Mouse (Mus musculus) gastrocnemius, postnatal 14 days (tissue): ENCODE data around the gene Vcam1. TPM values are rescaled to one million over a fixed set of nuclear protein-coding genes. Genes with fewer than 3 reads are reported as not detected.

Source experiments
- DNase-seq: peaks from one replicate; pipeline ENCODE4 v3.0.0; 2021; ENCODE audit warnings: mixed read lengths
- intact Hi-C: fragments of 180-260 bp; cut with DNase I; formaldehyde crosslinking; loops from one replicate; pipeline ENCODE4 v1.15.1; 2025; ENCODE audit warnings: low total_unique reads
- total RNA-seq, 2 experiments: library from RNA; stranded (reverse); gene quantifications; 2 replicates each; pipeline ENCODE4 v1.2.3; 2021

The Vcam1 gene
- total RNA-seq, 2 experiments from 2014 or later = 5.3 to 6.3 TPM

- DNase-seq = no peak
- intact Hi-C loops = no loop called here
These were observed 930 bp downstream of the Vcam1 start for GRCm38 (mm10) chr3:116128311-116129204.

- no peak for DNase-seq
- intact Hi-C loops = no loop called here
These were observed 1.7 kb downstream of the Vcam1 start for GRCm38 (mm10) chr3:116127836-116128235.

- intact Hi-C loops = no loop called here
- DNase-seq = no peak
These were observed 2.2 kb downstream of the Vcam1 start for GRCm38 (mm10) chr3:116127281-116127680.

GRCm38 (mm10) chr3:116126508-116127190, 2.8 kb downstream of the Vcam1 start:
- intact Hi-C loops = no loop called here
- no peak for DNase-seq

GRCm38 (mm10) chr3:116126070-116126469, 3.4 kb downstream of the Vcam1 start:
- intact Hi-C loops = no loop called here

GRCm38 (mm10) chr3:116123827-116124226, 5.7 kb downstream of the Vcam1 start:
- no peak for DNase-seq
- intact Hi-C loops = no loop called here

More at GRCm38 (mm10) chr3:116126070-116126469, 3.4 kb downstream of the Vcam1 start:
- no peak for DNase-seq

GRCm38 (mm10) chr3:116122696-116123095, 6.8 kb downstream of the Vcam1 start:
- DNase-seq = no peak
- intact Hi-C loops = no loop called here

GRCm38 (mm10) chr3:116121026-116121425, 8.5 kb downstream of the Vcam1 start:
- intact Hi-C loops = no loop called here
- DNase-seq = no peak

- intact Hi-C loops = no loop called here
These were observed 9.1 kb downstream of the Vcam1 start for GRCm38 (mm10) chr3:116120391-116120790.

GRCm38 (mm10) chr3:116119162-116119561, 10.3 kb downstream of the Vcam1 start:
- intact Hi-C loops = no loop called here
- no peak for DNase-seq

More at GRCm38 (mm10) chr3:116120391-116120790, 9.1 kb downstream of the Vcam1 start:
- no peak for DNase-seq

- intact Hi-C loops = no loop called here
- no peak for DNase-seq
These were observed 12.4 kb downstream of the Vcam1 start for GRCm38 (mm10) chr3:116117046-116117445.

GRCm38 (mm10) chr3:116114249-116115188, 15.0 kb downstream of the Vcam1 start:
- intact Hi-C loops = no loop called here
- peak; percentile 49 for DNase-seq

- no peak for DNase-seq
- intact Hi-C loops = no loop called here
These were observed 15.8 kb downstream of the Vcam1 start for GRCm38 (mm10) chr3:116113443-116114241.

GRCm38 (mm10) chr3:116112816-116113405, 16.6 kb downstream of the Vcam1 start:
- intact Hi-C loops = no loop called here
- DNase-seq = no peak

- intact Hi-C loops = no loop called here
- no peak for DNase-seq
These were observed 23.8 kb downstream of the Vcam1 start for GRCm38 (mm10) chr3:116105713-116106112.

- DNase-seq = no peak
- intact Hi-C loops = no loop called here
These were observed 24.4 kb downstream of the Vcam1 start for GRCm38 (mm10) chr3:116104866-116105647.

- intact Hi-C loops = no loop called here
- no peak for DNase-seq
These were observed 25.2 kb downstream of the Vcam1 start for GRCm38 (mm10) chr3:116104270-116104669.

GRCm38 (mm10) chr3:116100850-116101249, 28.6 kb downstream of the Vcam1 start:
- intact Hi-C loops = no loop called here
- no peak for DNase-seq
